17 mouse cellular contexts compared by ENCODE assay signal in the genomic region with DNA sequence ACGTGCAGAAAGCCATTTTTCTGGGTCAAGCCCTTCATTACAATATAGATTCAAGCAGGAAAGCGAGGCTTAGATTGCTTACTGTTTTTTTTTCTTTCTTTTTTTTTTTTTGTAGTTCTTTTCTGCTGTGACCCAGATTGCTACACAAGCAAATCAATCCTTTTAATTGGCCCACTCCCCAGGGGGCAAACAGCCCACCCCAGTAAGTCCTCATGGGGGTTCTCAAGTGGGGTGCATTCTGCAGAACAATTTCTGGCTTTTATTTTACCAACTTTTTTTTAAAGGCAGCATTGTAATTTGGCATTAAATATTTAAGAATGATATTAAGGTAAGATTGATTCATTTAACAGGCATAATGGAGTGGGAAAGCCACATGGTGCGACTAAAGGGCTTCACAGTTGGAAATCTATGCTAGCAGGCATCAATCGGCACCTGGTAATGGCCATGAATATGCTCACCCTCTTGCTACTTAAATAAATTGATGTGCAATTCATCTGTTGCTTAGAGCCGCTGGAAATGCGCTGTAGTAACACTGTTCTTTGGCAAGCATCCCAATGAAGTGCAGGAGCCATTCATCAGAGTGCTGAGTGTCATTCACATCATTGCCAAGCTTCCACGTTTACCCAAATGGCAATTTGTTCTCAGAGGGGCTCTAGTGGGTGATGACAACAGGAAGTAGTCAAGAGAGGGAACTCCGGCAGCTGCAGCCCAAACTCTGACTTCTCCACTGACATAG.
DNase-seq lines count a peak whose midpoint lies in the region; ATAC-seq lines count a peak whose summit lies in the region.
"Had no signal": no experiment of that assay in that cellular context is flagged by ENCODE, and none has a peak within 500 bp of the region (broad histone marks: within the 10 kb centered on the region; RNA-seq: fewer than 3 reads in every experiment).

No protein-coding gene starts in this region.

- peaks cover 30% of the 10 kb centered on the region for H3K27me3 ChIP-seq in heart, embryonic 14.5 days (ENCODE audit: control insufficient read depth, insufficient read depth, low read length)
- no peaks in the 10 kb centered on the region for H3K27me3 ChIP-seq in neural tube, embryonic 11.5 days (ENCODE audit: control insufficient read depth, insufficient read depth, low read length)
- no peaks in the 10 kb centered on the region for H3K27me3 ChIP-seq in hindbrain, embryonic 16.5 days (replicated peaks; ENCODE audit: control insufficient read depth, insufficient read depth, low read length)
- H3K27me3 ChIP-seq: intestine, embryonic 15.5 days; liver, embryonic 12.5 days; stomach, embryonic 15.5 days had no signal

- H3K27ac ChIP-seq in heart, embryonic 14.5 days (replicated peaks in 1 of 2; ENCODE audit: control insufficient read depth in 1 of 2, insufficient read depth in 1 of 2, low read depth in 2 of 2, low read length in 2 of 2): no peak overlapping the region
- H3K27ac ChIP-seq in neural tube, embryonic 11.5 days (ENCODE audit: low read depth, low read length): no peak overlapping the region
- no peak overlapping the region for H3K27ac ChIP-seq in hindbrain, embryonic 16.5 days (ENCODE audit: low read depth, low read length)
- H3K27ac ChIP-seq: intestine, embryonic 15.5 days; liver, embryonic 12.5 days; stomach, embryonic 15.5 days had no signal

- no peaks in the 10 kb centered on the region for H3K4me1 ChIP-seq in heart, embryonic 14.5 days (ENCODE audit: control insufficient read depth in 2 of 2, insufficient read depth in 2 of 2, low read length in 2 of 2)
- no peaks in the 10 kb centered on the region for H3K4me1 ChIP-seq in neural tube, embryonic 11.5 days (ENCODE audit: control insufficient read depth, insufficient read depth, low read length)
- peaks cover 7% of the 10 kb centered on the region for H3K4me1 ChIP-seq in hindbrain, embryonic 16.5 days (ENCODE audit: control insufficient read depth, insufficient read depth, low read depth, low read length)
- H3K4me1 ChIP-seq: intestine, embryonic 15.5 days; liver, embryonic 12.5 days; stomach, embryonic 15.5 days had no signal

- no peaks in the 10 kb centered on the region for H3K36me3 ChIP-seq in heart, embryonic 14.5 days (ENCODE audit: control insufficient read depth, insufficient read depth, low read length)
- H3K36me3 ChIP-seq in neural tube, embryonic 11.5 days (ENCODE audit: control insufficient read depth, insufficient read depth, low read length): no peaks in the 10 kb centered on the region
- no peaks in the 10 kb centered on the region for H3K36me3 ChIP-seq in hindbrain, embryonic 16.5 days (ENCODE audit: control insufficient read depth, insufficient read depth, low read length)
- H3K36me3 ChIP-seq: intestine, embryonic 15.5 days; liver, embryonic 12.5 days; stomach, embryonic 15.5 days had no signal

- H3K4me2 ChIP-seq in heart, embryonic 14.5 days (ENCODE audit: low read length): no peak overlapping the region
- H3K4me2 ChIP-seq in neural tube, embryonic 11.5 days (ENCODE audit: low read depth): no peak overlapping the region
- peak overlapping the region; percentile 7; the same call in 1 of the 2 replicates for H3K4me2 ChIP-seq in hindbrain, embryonic 16.5 days (ENCODE audit: low read length)
- H3K4me2 ChIP-seq: intestine, embryonic 15.5 days; liver, embryonic 12.5 days; stomach, embryonic 15.5 days had no signal

- no peak overlapping the region for H3K4me3 ChIP-seq in heart, embryonic 14.5 days (ENCODE audit: control insufficient read depth in 1 of 2, insufficient read depth in 1 of 2, low read depth in 1 of 2, low read length in 2 of 2)
- H3K4me3 ChIP-seq in neural tube, embryonic 11.5 days (ENCODE audit: low read depth, low read length): no peak overlapping the region
- H3K4me3 ChIP-seq in hindbrain, embryonic 16.5 days (ENCODE audit: low read length): no peak overlapping the region
- H3K4me3 ChIP-seq: intestine, embryonic 15.5 days; liver, embryonic 12.5 days; myocyte; stomach, embryonic 15.5 days had no signal

- H3K9ac ChIP-seq in heart, embryonic 14.5 days (ENCODE audit: low read length): no peak overlapping the region
- H3K9ac ChIP-seq in neural tube, embryonic 11.5 days (ENCODE audit: low read length): no peak overlapping the region
- H3K9ac ChIP-seq in hindbrain, embryonic 16.5 days (ENCODE audit: low read depth, low read length): no peak overlapping the region
- H3K9ac ChIP-seq: intestine, embryonic 15.5 days; liver, embryonic 12.5 days; stomach, embryonic 15.5 days had no signal

- H3K9me3 ChIP-seq in heart, embryonic 14.5 days (ENCODE audit: control insufficient read depth, low read length): no peaks in the 10 kb centered on the region
- no peaks in the 10 kb centered on the region for H3K9me3 ChIP-seq in neural tube, embryonic 11.5 days (ENCODE audit: control insufficient read depth, low read length)
- no peaks in the 10 kb centered on the region for H3K9me3 ChIP-seq in hindbrain, embryonic 16.5 days (ENCODE audit: control insufficient read depth, low read length)
- H3K9me3 ChIP-seq: intestine, embryonic 15.5 days; liver, embryonic 12.5 days; stomach, embryonic 15.5 days had no signal

- WGBS in heart, embryonic 14.5 days: 27% methylated on average over 8 of the region's 8 CpGs
- 42% methylated on average over 8 of the region's 8 CpGs for WGBS in neural tube, embryonic 11.5 days
- WGBS in hindbrain, embryonic 16.5 days: 22% methylated on average over 8 of the region's 8 CpGs

- DNase-seq in heart, adult 11 months: no peak
- no peak for DNase-seq in neural tube, embryonic 11.5 days (ENCODE audit: low spot score)
- no peak for DNase-seq in neural tube, embryonic 10.5 days (ENCODE audit: extremely low spot score, low spot score)
- DNase-seq in urinary bladder, postnatal 4 days (ENCODE audit: low spot score in 2 of 2): no peak
- no peak for DNase-seq in c-Kit-positive CD71-positive TER-119-positive erythroid progenitor cells, embryonic 14.5 days (ENCODE audit: low spot score)
- DNase-seq: gastrocnemius, postnatal 10 days; kidney, postnatal 10 days; right cerebral cortex, postnatal 14 days; thymus, postnatal 25 days had no signal

- ATAC-seq in heart, embryonic 14.5 days (ENCODE audit: insufficient number of reproducible peaks, insufficient read depth, low FRiP score, low read depth): peak; percentile 61
- peak; percentile 55; the same call in 1 of the 2 replicates for ATAC-seq in neural tube, embryonic 11.5 days (ENCODE audit: insufficient read depth, low FRiP score, low TSS enrichment)
- ATAC-seq in hindbrain, embryonic 16.5 days: peak; percentile 92
- no peak for ATAC-seq in erythroid progenitor cell, adult 5-6 weeks (replicated peaks; ENCODE audit: low FRiP score, poor library complexity, severe bottlenecking)
- ATAC-seq: activated CD4-positive, CD25-positive, alpha-beta regulatory T cell, adult 4 months; intestine, embryonic 15.5 days; liver, embryonic 12.5 days had no signal
